Mouse (Mus musculus): ENCODE data around the gene Ddx50. TPM values are rescaled to one million over a fixed set of nuclear protein-coding genes. Genes with fewer than 3 reads are reported as not detected.

Ddx50 gene
- polyA plus RNA-seq, 1 experiment from 2014 or later = 163 TPM

DNA sequence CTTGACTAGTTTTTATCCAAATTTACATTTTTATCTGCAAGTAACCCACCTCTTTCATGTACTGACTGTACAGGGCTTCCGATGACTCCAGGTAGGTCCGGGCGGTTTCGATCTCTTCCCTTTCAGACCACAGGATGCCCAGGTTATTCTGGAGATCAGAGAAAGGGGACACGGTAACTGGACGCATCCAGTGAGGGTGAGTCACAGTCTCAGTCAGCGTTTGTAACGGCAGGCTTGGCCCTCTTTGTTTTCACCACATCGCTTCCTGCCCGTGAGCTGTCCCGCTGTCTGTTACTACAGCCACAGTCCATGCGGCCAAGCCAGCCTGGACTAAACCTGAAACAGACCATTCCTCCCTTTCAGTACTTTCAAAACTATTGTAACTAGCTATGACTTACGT lies 76.0 kb downstream of the Ddx50 start:
- 97% methylated on average over 13 of the region's 13 CpGs for WGBS
- Histone ChIP-seq H3K9me3 (ENCODE audit: control insufficient read depth, low read length) (no peaks in the 10 kb centered on the region), H3K36me3 (ENCODE audit: control insufficient read depth, insufficient read depth, low read length) (peaks cover 6% of the 10 kb centered on the region), H3K27me3 (ENCODE audit: control insufficient read depth, insufficient read depth, low read length) (no peaks in the 10 kb centered on the region), H3K27ac (replicated peaks; ENCODE audit: low read depth, low read length) (no peak overlapping the region), H3K4me1 (ENCODE audit: control insufficient read depth, insufficient read depth, low read length) (peaks cover 3% of the 10 kb centered on the region; the same call in 1 of the 2 replicates), H3K9ac (ENCODE audit: low read length) (no peak overlapping the region), H3K4me3 (ENCODE audit: low read depth, low read length) (no peak overlapping the region), H3K4me2 (ENCODE audit: low read depth, severe bottlenecking) (no peak overlapping the region)
- no peak for ATAC-seq (ENCODE audit: insufficient number of reproducible peaks, low FRiP score, low TSS enrichment, low read depth)
- no peak for DNase-seq (ENCODE audit: low spot score)

DNA sequence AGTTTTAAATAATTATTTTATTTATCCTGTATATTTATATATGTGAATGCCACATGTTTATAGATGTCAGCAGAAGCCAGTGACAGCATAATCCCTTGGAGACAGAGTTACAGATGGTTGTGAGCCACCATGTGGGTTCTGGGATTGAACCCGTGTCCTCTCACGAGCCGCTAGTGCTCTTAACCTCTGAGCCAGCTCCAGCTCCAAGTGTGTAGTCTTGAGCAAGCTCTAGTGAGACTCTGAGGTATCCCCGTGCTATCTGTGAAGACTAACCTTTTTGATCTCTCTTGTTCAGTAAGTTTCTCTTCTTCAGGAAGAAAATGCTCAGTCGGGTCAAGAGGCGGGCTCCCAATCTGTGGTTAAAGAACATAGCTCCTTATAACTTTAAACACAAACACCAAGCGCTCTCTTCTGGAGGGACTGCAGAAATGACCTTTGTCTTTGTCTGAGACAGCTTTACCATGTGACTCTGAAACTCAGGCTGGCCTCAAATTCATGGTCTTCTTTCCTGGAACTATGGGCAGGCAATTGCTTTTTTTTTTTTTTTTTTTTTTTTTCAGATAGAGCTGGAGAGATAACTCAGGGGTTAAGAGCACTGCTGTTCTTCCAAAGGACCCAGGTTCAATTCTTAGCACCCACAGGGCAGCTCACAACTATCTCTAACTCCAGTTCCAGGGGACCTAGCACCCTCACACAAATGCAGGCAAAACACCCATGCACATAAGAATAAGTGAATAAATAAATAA lies 80.7 kb downstream of the Ddx50 start:
- Histone ChIP-seq H3K27me3 (ENCODE audit: control insufficient read depth, insufficient read depth, low read length) (no peaks in the 10 kb centered on the region), H3K9ac (ENCODE audit: low read length) (no peak overlapping the region), H3K36me3 (ENCODE audit: control insufficient read depth, insufficient read depth, low read length) (peaks cover 22% of the 10 kb centered on the region), H3K4me1 (ENCODE audit: control insufficient read depth, insufficient read depth, low read length) (no peaks in the 10 kb centered on the region), H3K27ac (replicated peaks; ENCODE audit: low read depth, low read length) (no peak overlapping the region), H3K4me2 (ENCODE audit: low read depth, severe bottlenecking) (no peak overlapping the region), H3K4me3 (ENCODE audit: low read depth, low read length) (no peak overlapping the region), H3K9me3 (ENCODE audit: control insufficient read depth, low read length) (no peaks in the 10 kb centered on the region)
- WGBS = 95% methylated on average over 7 of the region's 7 CpGs
- ATAC-seq (ENCODE audit: insufficient number of reproducible peaks, low FRiP score, low TSS enrichment, low read depth) = no peak
- DNase-seq (ENCODE audit: low spot score) = no peak

DNA sequence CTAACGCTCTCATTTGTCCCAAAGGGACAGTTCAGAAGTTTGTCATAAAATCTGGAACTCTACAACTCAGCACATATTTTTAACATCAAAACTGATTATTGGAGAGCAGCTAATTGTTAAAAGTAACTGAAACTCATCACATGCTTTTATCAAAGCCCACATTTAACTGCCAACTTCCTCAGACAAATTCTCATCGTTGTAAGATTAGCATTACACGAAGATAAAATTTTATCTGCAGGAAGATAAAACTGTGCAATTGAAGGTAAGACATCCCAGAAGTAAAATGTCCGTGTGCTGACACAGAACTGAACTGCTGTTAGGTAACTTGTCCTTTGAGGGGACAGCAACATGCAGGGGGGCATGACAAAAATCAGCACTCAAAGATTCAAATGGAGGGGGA lies 82.2 kb downstream of the Ddx50 start:
- Histone ChIP-seq H3K27ac (replicated peaks; ENCODE audit: low read depth, low read length) (no peak overlapping the region), H3K36me3 (ENCODE audit: control insufficient read depth, insufficient read depth, low read length) (peaks cover 26% of the 10 kb centered on the region), H3K4me2 (ENCODE audit: low read depth, severe bottlenecking) (no peak overlapping the region), H3K9ac (ENCODE audit: low read length) (no peak overlapping the region), H3K4me1 (ENCODE audit: control insufficient read depth, insufficient read depth, low read length) (no peaks in the 10 kb centered on the region), H3K9me3 (ENCODE audit: control insufficient read depth, low read length) (no peaks in the 10 kb centered on the region), H3K27me3 (ENCODE audit: control insufficient read depth, insufficient read depth, low read length) (no peaks in the 10 kb centered on the region), H3K4me3 (ENCODE audit: low read depth, low read length) (no peak overlapping the region)
- DNase-seq (ENCODE audit: low spot score) (no peak), ATAC-seq (ENCODE audit: insufficient number of reproducible peaks, low FRiP score, low TSS enrichment, low read depth) (no peak)
- WGBS = 94% methylated on average over 4 of the region's 4 CpGs

Small RNAs within 50 kb of the gene (microRNA-seq; reads per million reads assigned to microRNA genes)
- gene Mir7215 = not detected

Other genes starting within 250 kb of the Ddx50 start
- gene Hkdc1, start 228.7 kb downstream of the Ddx50 start, polyA plus RNA-seq (2014; fragmentation: Nextera tagmentation; extraction: Ambion mirVana) = 0.67 and 0.68 TPM in 2 replicates
- gene 4930507D05Rik, start 201.7 kb downstream of the Ddx50 start, polyA plus RNA-seq (2014; fragmentation: Nextera tagmentation; extraction: Ambion mirVana) = 0.99 and 1.5 TPM in 2 replicates
- gene Supv3l1, start 201.5 kb downstream of the Ddx50 start, polyA plus RNA-seq (2014; fragmentation: Nextera tagmentation; extraction: Ambion mirVana) = 30.2 and 34.5 TPM in 2 replicates
- gene Vps26a, start 164.4 kb downstream of the Ddx50 start, polyA plus RNA-seq (2014; fragmentation: Nextera tagmentation; extraction: Ambion mirVana) = 81.3 and 82.3 TPM in 2 replicates
- 3.9 and 4.3 TPM in 2 replicates for gene Srgn, start 123.8 kb downstream of the Ddx50 start, polyA plus RNA-seq (2014; fragmentation: Nextera tagmentation; extraction: Ambion mirVana)
- 43.1 and 46.4 TPM in 2 replicates for gene Kif1bp, start 72.8 kb downstream of the Ddx50 start, polyA plus RNA-seq (2014; fragmentation: Nextera tagmentation; extraction: Ambion mirVana)
- 36.1 and 40.2 TPM in 2 replicates for gene Ddx21, start 48.9 kb downstream of the Ddx50 start, polyA plus RNA-seq (2014; fragmentation: Nextera tagmentation; extraction: Ambion mirVana)
- 0.64 and 1.4 TPM in 2 replicates for gene Stox1, start 74.9 kb upstream of the Ddx50 start, polyA plus RNA-seq (2014; fragmentation: Nextera tagmentation; extraction: Ambion mirVana)
- gene Ccar1, start 141.1 kb upstream of the Ddx50 start, polyA plus RNA-seq (2014; fragmentation: Nextera tagmentation; extraction: Ambion mirVana) = 181 and 192 TPM in 2 replicates